Mouse (Mus musculus) ES-E14 (cell line): ENCODE results near the gene Rgs7.

Experiments
- ZC3H11A ChIP-seq: IDR thresholded peaks from 2 replicates; pipeline ENCODE4 v1.6.1; 2012; ENCODE audit warnings: low read depth, mild to moderate bottlenecking, inconsistent platforms, low read length, borderline replicate concordance
- ZNF384 ChIP-seq: IDR thresholded peaks from 2 replicates; pipeline ENCODE4 v1.6.1; 2012; ENCODE audit warnings: low read depth, low read length, inconsistent platforms

GRCm38 (mm10) chr1:175448017-175448416 lies 44.3 kb downstream of the Rgs7 start:
- TF ChIP-seq ZC3H11A (no peak), ZNF384 (no peak)
